In the genomic region with DNA sequence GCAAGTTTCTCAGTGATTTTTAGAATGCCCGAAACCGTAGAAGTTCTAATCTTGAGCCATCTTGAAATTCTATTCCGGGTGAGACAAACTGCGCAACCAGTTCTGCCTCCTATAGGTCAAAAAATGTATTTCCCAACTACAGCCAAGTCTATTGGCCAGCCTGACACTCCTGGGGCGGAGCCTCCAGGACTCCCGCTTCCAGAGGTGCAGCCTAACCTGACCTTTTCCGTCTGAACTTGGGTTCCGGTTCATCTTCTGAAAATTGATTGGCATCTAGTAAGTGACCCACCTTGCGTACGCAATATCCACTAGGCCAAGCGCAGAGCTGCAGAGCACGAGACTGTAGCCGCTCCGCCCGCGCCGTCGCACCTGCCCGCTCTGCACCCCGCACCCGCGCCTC, we compare ENCODE assay signal across 21 mouse cellular contexts. TPM values are rescaled to one million over a fixed set of nuclear protein-coding genes. Genes with fewer than 3 reads are reported as not detected.
DNase-seq lines count a peak whose midpoint lies in the region; ATAC-seq and TF ChIP-seq lines count a peak whose summit lies in the region.
"Had no signal": no experiment of that assay in that cellular context is flagged by ENCODE, and none has a peak within 500 bp of the region (broad histone marks: within the 10 kb centered on the region; RNA-seq: fewer than 3 reads in every experiment).

A gene (plus strand): TSS at position 197 of the 400 bp plus-strand sequence.

- no peaks in the 10 kb centered on the region for H3K36me3 ChIP-seq in heart, embryonic 10.5 days
- no peaks in the 10 kb centered on the region for H3K36me3 ChIP-seq in kidney, embryonic 15.5 days
- H3K36me3 ChIP-seq in ES-E14 (ENCODE audit: control insufficient read depth, insufficient read depth, low read length, poor library complexity, severe bottlenecking) = no peaks in the 10 kb centered on the region
- H3K36me3 ChIP-seq in limb, embryonic 13.5 days = no peaks in the 10 kb centered on the region

- no peak for ATAC-seq in kidney, embryonic 15.5 days (replicated peaks; ENCODE audit: low FRiP score)
- ATAC-seq in limb, embryonic 13.5 days (ENCODE audit: low FRiP score, low read depth) = no peak

- peaks cover 13% of the 10 kb centered on the region for H3K27me3 ChIP-seq in heart, embryonic 10.5 days (ENCODE audit: insufficient read depth, poor library complexity, severe bottlenecking)
- peaks cover 6% of the 10 kb centered on the region for H3K27me3 ChIP-seq in kidney, embryonic 15.5 days
- peaks cover 18% of the 10 kb centered on the region for H3K27me3 ChIP-seq in limb, embryonic 13.5 days

- peak within 1 kb of the TSS; percentile 19; the same call in 1 of the 2 replicates for H3K4me2 ChIP-seq in kidney, embryonic 15.5 days
- H3K4me2 ChIP-seq in limb, embryonic 13.5 days (replicated peaks) = peak within 1 kb of the TSS; percentile 31; the same call in 1 of the 2 replicates
- H3K4me2 ChIP-seq: lung, embryonic 14.5 days had no signal

- intact Hi-C loops in heart, postnatal 36 days (cut with DNase I) = no loop called here

- DNase-seq in heart, embryonic 10.5 days (ENCODE audit: low spot score) = no peak
- DNase-seq in heart, postnatal 36 days = no peak
- no peak for DNase-seq in kidney, adult 18-20 months
- peak; percentile 84 for DNase-seq in ES-E14 (ENCODE audit: low read depth, low spot score)
- no peak for DNase-seq in gastrocnemius, adult 18-20 months (ENCODE audit: low spot score)
- no peak for DNase-seq in lung, postnatal 25 days (ENCODE audit: low spot score)
- DNase-seq: cerebellum, adult 2 months; embryo, embryonic 11 days; gastrocnemius, adult 2 months; lung, embryonic 14.5 days had no signal

- peak within 1 kb of the TSS; percentile 41 for H3K4me3 ChIP-seq in heart, embryonic 10.5 days
- no peak within 1 kb of the TSS for H3K4me3 ChIP-seq in kidney, embryonic 15.5 days (replicated peaks)
- H3K4me3 ChIP-seq in ES-E14 (ENCODE audit: insufficient read depth in 1 of 2, low read depth in 1 of 2, low read length in 2 of 2, poor library complexity in 1 of 2, severe bottlenecking in 1 of 2) = peak within 1 kb of the TSS; percentile 66 to 78
- H3K4me3 ChIP-seq in limb, embryonic 13.5 days = peak within 1 kb of the TSS; percentile 7; the same call in 1 of the 2 replicates
- H3K4me3 ChIP-seq: gastrocnemius, adult 2 months; megakaryocyte, embryonic 14.5 days had no signal

- H3K4me1 ChIP-seq in heart, embryonic 10.5 days = 0 out of 2 replicates have a peak, but pooled peaks cover 2% of the 10 kb centered on the region
- H3K4me1 ChIP-seq in kidney, embryonic 15.5 days = no peaks in the 10 kb centered on the region
- peaks cover 0 to 3% of the 10 kb centered on the region in 2 experiments; a peak in 2 of 4 replicates for H3K4me1 ChIP-seq in ES-E14 (ENCODE audit: control insufficient read depth in 2 of 2, insufficient read depth in 2 of 2, low read length in 2 of 2, poor library complexity in 1 of 2)
- H3K4me1 ChIP-seq in limb, embryonic 13.5 days = no peaks in the 10 kb centered on the region
- H3K4me1 ChIP-seq: megakaryocyte, embryonic 14.5 days had no signal

- no peaks in the 10 kb centered on the region for H3K9me3 ChIP-seq in heart, embryonic 10.5 days
- H3K9me3 ChIP-seq in kidney, embryonic 15.5 days (replicated peaks) = 0 out of 2 replicates have a peak, but pooled peaks cover 3% of the 10 kb centered on the region
- H3K9me3 ChIP-seq in ES-E14 (ENCODE audit: control insufficient read depth, insufficient read depth, low read depth, low read length) = no peaks in the 10 kb centered on the region
- H3K9me3 ChIP-seq in limb, embryonic 13.5 days = 0 out of 2 replicates have a peak, but pooled peaks cover 4% of the 10 kb centered on the region

- no peak within 1 kb of the TSS for H3K27ac ChIP-seq in heart, embryonic 10.5 days
- H3K27ac ChIP-seq in kidney, embryonic 15.5 days = no peak within 1 kb of the TSS
- H3K27ac ChIP-seq in ES-E14 (ENCODE audit: insufficient read depth, low read depth, low read length, poor library complexity, severe bottlenecking) = no peak within 1 kb of the TSS
- no peak within 1 kb of the TSS for H3K27ac ChIP-seq in limb, embryonic 13.5 days
- H3K27ac ChIP-seq: gastrocnemius, adult 2 months; kidney, postnatal 0 days had no signal

- 39% methylated on average over 22 of the region's 22 CpGs for whole genome bisulfite sequencing in heart, embryonic 10.5 days
- WGBS in kidney, embryonic 15.5 days = 62% methylated on average over 22 of the region's 22 CpGs
- 48% methylated on average over 22 of the region's 22 CpGs for WGBS in limb, embryonic 13.5 days

- no peak within 1 kb of the TSS for H3K9ac ChIP-seq in kidney, embryonic 15.5 days
- H3K9ac ChIP-seq in ES-E14 (ENCODE audit: insufficient read depth, low read depth, low read length, poor library complexity, severe bottlenecking) = peak within 1 kb of the TSS; percentile 70
- H3K9ac ChIP-seq in limb, embryonic 13.5 days = no peak within 1 kb of the TSS
- H3K9ac ChIP-seq: lung, embryonic 14.5 days had no signal

- in situ Hi-C loops in ES-E14 (cut with MboI; ENCODE audit: low sequenced_read_pairs in 2 of 2, unreplicated experiment in 2 of 2) = no loop called here

TF ChIP-seq in ES-E14, 5 proteins besides CTCF, POLR2A, EP300 and RAD21:
- TF ChIP-seq HCFC1 (IDR thresholded peaks at IDR 0.05; ENCODE audit: borderline replicate concordance, insufficient read depth, low read length) (0 out of 2 replicates have a peak, but pooled peaks have one; percentile 14), MAFK (IDR thresholded peaks at IDR 0.05; ENCODE audit: insufficient read depth, low read depth, low read length) (no peak)

RNA-seq across cellular contexts. Expression of the gene that starts here (rescaled TPM):
- 0.34 TPM in 1 of 2 replicates, not detected in the other for polyA plus RNA-seq in heart, embryonic 10.5 days (2016; fragmentation: Nextera tagmentation; extraction: Ambion mirVana)
- total RNA-seq in heart, postnatal 36 days (2021) = not detected
- polyA plus RNA-seq in kidney, embryonic 15.5 days (2015; fragmentation: Nextera tagmentation; extraction: Ambion mirVana) = not detected in 2 replicates
- total RNA-seq in ES-E14 (2012; rRNA removed) = 1.6 and 2.1 TPM in 2 replicates
- polyA plus RNA-seq in limb, embryonic 13.5 days (2015; fragmentation: Nextera tagmentation; extraction: Ambion mirVana) = 0.08 TPM in 1 of 2 replicates, not detected in the other
- total RNA-seq in gastrocnemius, adult 18-20 months (2021) = not detected
- total RNA-seq: adrenal gland, adult 18-20 months; gastrocnemius, adult 2 months; hematopoietic stem cell, adult 5-6 weeks; layer of hippocampus, postnatal 25 days had no signal
- polyA plus RNA-seq: brain, embryonic 14.5 days; cerebellum, adult 2 months; kidney, postnatal 0 days; limb, embryonic 14.5 days; lung, embryonic 14.5 days; neural tube, embryonic 14.5 days; thymus, postnatal 0 days had no signal
